Mouse (Mus musculus) ES-E14 (cell line): ENCODE data around the gene Psmd11.

Experiments
- CHD2 ChIP-seq: IDR thresholded peaks from 2 replicates; pipeline ENCODE4 v1.6.1; 2014; ENCODE audit warnings: mild to moderate bottlenecking, low read depth, low read length, inconsistent platforms
- MAFK ChIP-seq: IDR thresholded peaks from 2 replicates; pipeline ENCODE4 v1.6.1; 2014; ENCODE audit warnings: mild to moderate bottlenecking, low read depth, low read length, inconsistent platforms; ENCODE audit not compliant: insufficient read depth
- ZC3H11A ChIP-seq: IDR thresholded peaks from 2 replicates; pipeline ENCODE4 v1.6.1; 2012; ENCODE audit warnings: low read depth, mild to moderate bottlenecking, inconsistent platforms, low read length, borderline replicate concordance
- ZNF384 ChIP-seq: IDR thresholded peaks from 2 replicates; pipeline ENCODE4 v1.6.1; 2012; ENCODE audit warnings: low read depth, low read length, inconsistent platforms

- TF ChIP-seq CHD2: no peak
- TF ChIP-seq ZNF384: no peak
- TF ChIP-seq MAFK: no peak
- no peak for TF ChIP-seq ZC3H11A
These were observed 45.8 kb upstream of the Psmd11 start for GRCm38 (mm10) chr11:80382626-80383018.
